Mouse (Mus musculus) inflammation-experienced regulatory T-cells, adult 6 months (primary cell): Measurements from ENCODE around the gene Asb5. TPM values are rescaled to one million over a fixed set of nuclear protein-coding genes. Genes with fewer than 3 reads are reported as not detected.

Source experiments
- polyA plus RNA-seq, 3 experiments: library from polyadenylated mRNA; unstranded; fragments of 100-300 nt; shearing (Covaris generic); gene quantifications; one replicate each; pipeline ENCODE4 v1.2.1; 2017

Gene Asb5
- polyA plus RNA-seq, 3 experiments from 2014 or later, result not detected

Other genes with a start within 250 kb of the Asb5 start
- gene Spcs3, start 418 bp downstream of the Asb5 start, polyA plus RNA-seq, result 100 to 1,000 TPM; 115 to 184 (median 120) TPM
- not detected for gene Spata4, start 71.2 kb downstream of the Asb5 start, polyA plus RNA-seq